In the genomic region with DNA sequence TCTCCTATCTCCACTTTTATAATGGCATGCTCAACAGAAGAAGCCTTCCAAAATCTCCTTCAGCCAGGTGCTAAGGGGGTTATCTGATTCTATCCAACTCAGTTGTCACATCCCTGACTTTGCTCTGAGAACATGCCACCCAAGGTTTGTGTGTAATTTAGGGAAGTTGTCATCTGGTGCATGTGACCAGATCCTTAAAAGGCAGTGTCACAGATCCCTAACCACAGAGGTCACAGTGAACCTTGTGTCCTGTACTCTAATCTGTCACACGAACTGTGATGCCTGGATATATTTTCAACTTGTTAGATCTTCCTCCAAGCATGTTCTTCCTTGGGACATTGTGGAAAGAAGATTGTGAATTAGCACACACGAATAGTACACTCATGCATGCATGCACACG, we compare ENCODE assay signal across 26 mouse cellular contexts.
"Had no signal": no experiment of that assay in that cellular context is flagged by ENCODE, and none has a peak within 500 bp of the region (broad histone marks: within the 10 kb centered on the region; RNA-seq: fewer than 3 reads in every experiment).

No protein-coding gene starts in this region.

- H3K4me3 ChIP-seq: heart, embryonic 10.5 days; heart, embryonic 13.5 days; heart, embryonic 15.5 days; hindbrain, embryonic 10.5 days; hindbrain, embryonic 12.5 days; intestine, embryonic 15.5 days; layer of hippocampus, adult 2 months; left cerebral cortex, adult 2 months; limb, embryonic 10.5 days; limb, embryonic 12.5 days; liver, embryonic 13.5 days had no signal

- H3K9me3 ChIP-seq: heart, embryonic 10.5 days; heart, embryonic 13.5 days; heart, embryonic 15.5 days; hindbrain, embryonic 10.5 days; hindbrain, embryonic 12.5 days; intestine, embryonic 15.5 days; limb, embryonic 10.5 days; limb, embryonic 12.5 days; liver, embryonic 13.5 days had no signal

- H3K4me1 ChIP-seq: heart, embryonic 10.5 days; hindbrain, embryonic 10.5 days; hindbrain, embryonic 12.5 days; intestine, embryonic 15.5 days; liver, embryonic 13.5 days had no signal

- ATAC-seq: hindbrain, embryonic 16.5 days; inflammation-experienced regulatory T-cells, adult 6 months; intestine, embryonic 15.5 days; intestine, postnatal 0 days had no signal

- H3K9ac ChIP-seq: heart, embryonic 13.5 days; heart, embryonic 15.5 days; hindbrain, embryonic 12.5 days; hindbrain, embryonic 14.5 days; intestine, embryonic 15.5 days; limb, embryonic 12.5 days; liver, embryonic 13.5 days had no signal

- H3K27me3 ChIP-seq: heart, embryonic 13.5 days; heart, embryonic 15.5 days; hindbrain, embryonic 12.5 days; intestine, embryonic 15.5 days; limb, embryonic 12.5 days; liver, embryonic 13.5 days had no signal

- H3K36me3 ChIP-seq: heart, embryonic 10.5 days; heart, embryonic 13.5 days; heart, embryonic 15.5 days; hindbrain, embryonic 10.5 days; hindbrain, embryonic 12.5 days; intestine, embryonic 15.5 days; limb, embryonic 10.5 days; limb, embryonic 12.5 days; liver, embryonic 13.5 days had no signal

- H3K27ac ChIP-seq: heart, embryonic 10.5 days; heart, embryonic 13.5 days; heart, embryonic 15.5 days; hindbrain, embryonic 10.5 days; hindbrain, embryonic 12.5 days; hindbrain, embryonic 14.5 days; intestine, embryonic 15.5 days; layer of hippocampus, adult 2 months; left cerebral cortex, adult 2 months; limb, embryonic 10.5 days; limb, embryonic 12.5 days; liver, embryonic 13.5 days had no signal

- H3K4me2 ChIP-seq: heart, embryonic 13.5 days; heart, embryonic 15.5 days; hindbrain, embryonic 12.5 days; hindbrain, embryonic 14.5 days; intestine, embryonic 15.5 days; limb, embryonic 12.5 days; liver, embryonic 11.5 days; liver, embryonic 13.5 days had no signal

- DNase-seq: gastrocnemius, postnatal 14 days; gastrocnemius, postnatal 36 days; heart, adult 18-20 months; heart, postnatal 14 days; heart, postnatal 36 days; kidney, adult 18-20 months; kidney, postnatal 10 days; kidney, postnatal 25 days; kidney, postnatal 4 days; liver; liver, embryonic 13.5 days had no signal
